Mouse (Mus musculus): ENCODE data around the gene Srgn. TPM values are rescaled to one million over a fixed set of nuclear protein-coding genes. Genes with fewer than 3 reads are reported as not detected.
"Not testable (repeated sequence)": the region's sequence is repeated elsewhere in the genome, so short reads cannot be mapped to it uniquely, and the experiment has no call there.

Gene Srgn
- total RNA-seq, 2 experiments from 2014 or later, result 492 to 646 TPM

DNA sequence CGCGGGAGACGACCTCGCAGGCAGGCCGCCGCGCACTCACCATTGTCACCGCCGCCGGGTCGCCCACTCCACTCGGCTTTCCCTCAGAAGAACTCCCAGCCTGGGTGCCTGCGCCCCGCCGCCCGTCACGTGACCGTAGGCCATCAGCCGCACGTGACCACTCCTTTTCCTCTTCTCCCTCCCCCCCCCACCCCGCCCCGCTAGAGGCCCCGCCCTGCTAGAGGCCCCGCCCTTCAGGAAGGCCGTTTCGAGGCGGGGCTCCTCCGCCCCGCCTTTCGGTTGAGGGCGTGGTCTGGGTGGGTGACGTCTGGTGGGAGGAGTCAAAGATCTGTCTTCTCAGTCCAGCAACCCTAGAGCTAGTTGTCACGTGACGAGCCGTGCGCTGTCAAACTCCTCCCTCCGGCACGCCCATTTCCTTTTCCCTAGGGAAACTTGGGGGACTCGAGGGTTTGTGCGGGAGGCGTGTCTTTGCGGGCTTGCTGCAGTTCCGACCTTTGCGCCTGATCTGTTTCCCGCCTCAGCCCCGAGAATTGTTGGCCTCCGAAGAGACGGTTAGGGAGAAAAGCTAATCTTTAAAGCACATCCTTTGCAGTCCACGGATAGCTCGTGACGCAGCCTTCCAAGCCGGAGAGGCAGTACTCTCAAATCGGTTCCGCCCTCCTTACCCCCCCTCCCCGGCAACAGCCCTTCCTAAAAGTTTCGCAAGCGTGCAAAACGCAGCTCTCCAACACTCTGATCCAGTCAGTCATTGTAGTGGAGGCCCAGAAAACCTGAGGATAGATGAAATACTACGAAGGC, 40.4 kb downstream of the Srgn start, which contains the start of gene Vps26a:
TSS of gene Vps26a (minus strand) at position 188 of the 798 bp plus-strand sequence.
- ATAC-seq (ENCODE audit: poor library complexity, severe bottlenecking), result peak; percentile 83

DNA sequence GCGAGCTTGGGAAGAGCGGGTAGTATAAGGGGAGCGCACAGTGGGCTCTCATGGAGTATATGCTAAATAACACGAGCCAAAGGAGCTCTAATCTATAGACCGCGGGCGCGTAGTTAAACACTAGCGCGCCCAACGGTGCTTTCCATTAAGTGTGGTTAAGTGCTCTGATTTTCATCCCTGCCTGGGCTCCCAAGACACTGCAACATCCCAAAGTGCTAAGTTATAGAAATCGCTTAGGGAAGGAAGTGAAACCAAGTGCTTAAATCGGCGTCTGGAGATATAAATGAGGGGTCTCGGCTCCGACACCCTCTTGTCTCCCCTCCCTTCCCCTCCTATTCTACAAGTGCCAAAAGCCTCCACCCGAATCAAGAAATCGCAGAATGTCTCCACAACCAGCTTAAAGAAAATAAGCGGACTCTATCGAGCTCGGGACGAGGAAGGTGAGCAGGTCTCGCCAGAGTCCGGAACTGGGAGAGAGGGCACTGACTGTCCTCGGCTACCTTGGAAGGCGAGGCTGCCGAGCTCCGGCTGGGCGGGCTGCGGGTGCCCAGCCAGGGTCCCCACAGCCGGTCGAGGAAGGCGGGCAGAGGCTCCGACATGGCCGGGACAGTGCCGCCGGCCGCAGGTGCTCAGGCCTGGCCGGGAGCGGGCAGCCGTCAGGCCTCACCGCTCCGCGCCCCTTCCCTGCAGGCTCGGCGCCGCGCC, 41.2 kb downstream of the Srgn start:
- ATAC-seq (ENCODE audit: poor library complexity, severe bottlenecking), result peak; percentile 10

DNA sequence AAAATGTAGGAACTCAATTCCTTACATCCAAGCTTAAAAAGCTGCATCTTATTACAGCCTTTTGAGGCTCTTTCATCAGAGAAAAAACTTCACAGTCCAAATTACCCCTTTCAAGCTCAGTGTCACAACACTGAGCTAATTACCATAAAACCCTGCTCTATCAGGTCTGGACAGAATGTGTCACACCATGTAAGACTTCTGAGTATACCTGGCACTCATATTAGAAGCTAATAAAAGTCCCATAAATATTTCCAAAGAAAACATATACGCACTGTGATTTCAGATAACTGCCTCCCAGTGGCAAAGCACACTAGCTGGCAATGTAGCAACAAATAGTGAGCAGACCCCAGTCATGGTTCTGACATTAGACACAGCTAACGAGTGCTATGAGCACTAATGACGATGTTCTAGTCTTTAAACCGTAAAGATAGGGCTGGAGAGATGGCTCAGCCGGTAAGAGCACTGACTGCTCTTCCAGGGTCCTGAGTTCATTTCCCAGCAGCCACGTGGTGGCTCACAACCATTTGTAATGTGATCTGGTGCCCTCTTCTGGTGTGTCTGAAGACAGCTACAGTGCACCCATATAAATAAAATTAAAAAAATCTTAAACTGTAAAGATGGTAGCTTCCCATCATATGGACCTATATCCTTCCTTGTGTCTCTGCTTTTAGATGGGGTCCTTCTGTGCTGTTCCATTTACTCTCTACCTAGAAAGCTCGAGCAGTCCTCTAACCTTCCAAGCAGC, 46.0 kb downstream of the Srgn start:
- ATAC-seq (ENCODE audit: poor library complexity, severe bottlenecking), result no peak

DNA sequence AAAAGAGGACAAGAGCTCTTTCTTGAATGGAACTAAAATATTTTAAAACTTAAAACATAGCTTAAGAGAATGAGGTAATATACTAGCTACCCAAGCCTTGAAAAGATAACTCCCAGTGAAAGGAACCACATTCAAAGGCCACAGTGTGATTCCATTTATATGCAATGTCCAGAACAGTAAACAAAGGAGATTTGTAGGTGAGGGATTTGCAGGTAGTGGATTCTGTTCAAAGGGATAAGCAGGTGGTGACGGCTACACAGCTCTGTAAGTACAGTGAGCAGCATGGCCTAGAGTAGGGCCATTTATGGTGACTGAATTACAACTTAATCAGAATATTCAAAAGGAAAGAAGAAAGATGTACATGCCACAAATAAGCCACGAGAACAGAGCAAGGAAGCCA, 50.3 kb downstream of the Srgn start:
- ATAC-seq (ENCODE audit: poor library complexity, severe bottlenecking), result no peak

DNA sequence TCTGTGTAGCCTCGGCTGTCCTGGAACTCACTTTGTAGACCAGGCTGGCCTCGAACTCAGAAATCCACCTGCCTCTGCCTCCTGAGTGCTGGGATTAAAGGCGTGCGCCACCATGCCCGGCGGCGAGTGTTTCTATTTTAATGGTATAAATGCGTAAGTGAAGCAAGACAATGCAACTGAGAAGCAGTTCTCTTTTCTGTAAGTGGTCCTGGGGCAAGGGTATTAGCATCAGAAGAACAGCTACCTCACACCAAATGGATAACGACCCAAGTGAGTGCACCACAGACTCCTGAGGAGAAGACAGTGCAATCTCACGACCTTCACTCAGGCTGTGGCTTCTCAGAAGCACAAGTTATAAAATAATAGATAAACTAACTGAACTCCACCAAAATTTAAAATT, 52.3 kb downstream of the Srgn start:
- ATAC-seq (ENCODE audit: poor library complexity, severe bottlenecking), result no peak

DNA sequence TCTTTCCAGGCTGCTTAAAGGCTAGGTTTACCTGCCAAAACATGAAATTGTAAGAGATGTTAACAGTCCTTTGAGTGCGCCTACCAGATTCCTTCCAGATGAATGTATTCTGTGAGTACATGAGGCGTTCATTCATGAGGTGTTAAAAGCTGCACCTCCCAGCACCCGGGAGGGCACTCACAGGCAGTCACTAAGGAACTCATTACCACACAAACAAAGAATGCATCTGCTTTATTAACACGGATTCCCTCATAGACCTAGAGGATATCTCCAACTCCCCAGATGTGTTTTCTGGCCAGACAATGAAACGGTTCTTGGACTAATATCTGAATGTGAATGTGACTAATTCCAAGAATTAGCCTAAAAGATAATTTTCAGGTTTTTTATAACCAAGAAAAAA, 56.1 kb downstream of the Srgn start:
- no peak for ATAC-seq (ENCODE audit: poor library complexity, severe bottlenecking)

DNA sequence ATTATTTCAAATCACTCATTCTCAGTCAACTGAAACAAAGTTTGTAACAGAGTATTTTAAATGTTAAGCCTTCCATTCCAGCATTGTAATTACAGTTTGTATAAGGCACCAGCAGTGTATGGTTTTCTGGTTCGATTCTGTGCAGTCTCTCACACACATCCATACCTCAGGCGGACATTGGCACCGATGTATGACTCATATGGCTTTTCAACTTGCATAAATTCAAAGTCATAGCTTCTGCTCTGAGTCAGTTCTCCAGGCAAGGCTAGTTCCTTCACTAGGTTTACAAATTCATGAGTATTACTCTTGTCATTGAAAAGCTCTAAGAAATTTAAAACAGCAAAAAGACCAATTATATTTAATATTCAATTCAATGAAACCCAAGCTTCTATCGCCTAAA, 57.5 kb downstream of the Srgn start:
- ATAC-seq (ENCODE audit: poor library complexity, severe bottlenecking), result no peak

DNA sequence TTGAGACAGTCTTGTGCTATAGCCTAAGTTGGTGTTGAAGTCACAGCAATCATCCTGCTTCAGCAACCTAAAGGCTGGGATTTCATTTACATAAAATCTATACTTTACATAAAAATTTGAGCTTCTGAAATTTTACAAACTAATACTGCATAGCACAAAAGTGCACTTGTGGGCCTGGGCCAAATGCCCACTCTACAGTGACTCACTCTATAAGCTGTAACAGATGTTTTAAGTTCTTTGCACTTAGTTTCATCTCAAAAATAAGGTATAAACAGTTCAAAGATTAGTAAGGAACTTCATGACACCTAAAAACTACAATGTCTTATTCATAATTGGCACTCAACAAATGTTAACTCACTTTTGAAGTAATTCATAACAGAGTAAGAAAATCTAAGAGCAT, 65.9 kb downstream of the Srgn start:
- no peak for ATAC-seq (ENCODE audit: poor library complexity, severe bottlenecking)

DNA sequence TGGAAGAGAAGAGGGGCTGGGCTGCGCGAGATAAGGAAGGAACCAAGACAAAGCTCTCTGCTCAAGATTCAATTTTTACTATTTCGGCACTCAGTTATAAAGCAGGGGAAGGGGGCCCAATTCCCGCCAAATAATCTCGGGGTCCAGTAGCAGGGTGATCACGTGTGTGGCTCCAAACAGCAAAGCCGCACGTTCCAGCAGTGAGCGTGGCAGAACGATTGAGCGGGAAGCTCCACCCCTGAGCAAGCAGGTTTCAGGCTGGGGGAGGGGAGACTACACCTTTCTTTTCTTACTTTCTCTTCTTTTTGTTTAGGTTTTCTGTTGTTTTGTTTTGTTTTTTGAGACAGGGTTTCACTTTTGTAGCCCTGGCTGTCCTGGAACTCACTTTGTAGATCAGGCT, 75.2 kb downstream of the Srgn start:
- ATAC-seq (ENCODE audit: poor library complexity, severe bottlenecking), result not testable (repeated sequence)

DNA sequence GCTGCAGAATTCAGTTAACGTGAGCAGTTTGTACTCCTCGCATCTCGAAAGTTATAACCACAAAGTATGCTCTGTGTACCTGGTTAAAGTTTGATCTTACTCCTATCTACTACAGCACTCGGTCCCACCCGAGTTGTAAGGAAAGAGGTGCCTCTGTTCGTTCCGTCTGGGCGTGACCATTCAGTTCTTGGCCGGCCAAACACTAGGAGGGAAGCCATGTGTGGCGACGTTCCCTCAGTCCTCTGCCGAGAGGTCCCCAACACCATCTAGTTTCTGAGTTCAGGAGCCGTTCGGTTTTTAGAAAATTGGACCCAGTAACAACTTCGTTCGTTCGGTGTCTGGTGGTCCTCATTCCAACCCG, 77.0 kb downstream of the Srgn start:
- ATAC-seq (ENCODE audit: poor library complexity, severe bottlenecking), result no peak

DNA sequence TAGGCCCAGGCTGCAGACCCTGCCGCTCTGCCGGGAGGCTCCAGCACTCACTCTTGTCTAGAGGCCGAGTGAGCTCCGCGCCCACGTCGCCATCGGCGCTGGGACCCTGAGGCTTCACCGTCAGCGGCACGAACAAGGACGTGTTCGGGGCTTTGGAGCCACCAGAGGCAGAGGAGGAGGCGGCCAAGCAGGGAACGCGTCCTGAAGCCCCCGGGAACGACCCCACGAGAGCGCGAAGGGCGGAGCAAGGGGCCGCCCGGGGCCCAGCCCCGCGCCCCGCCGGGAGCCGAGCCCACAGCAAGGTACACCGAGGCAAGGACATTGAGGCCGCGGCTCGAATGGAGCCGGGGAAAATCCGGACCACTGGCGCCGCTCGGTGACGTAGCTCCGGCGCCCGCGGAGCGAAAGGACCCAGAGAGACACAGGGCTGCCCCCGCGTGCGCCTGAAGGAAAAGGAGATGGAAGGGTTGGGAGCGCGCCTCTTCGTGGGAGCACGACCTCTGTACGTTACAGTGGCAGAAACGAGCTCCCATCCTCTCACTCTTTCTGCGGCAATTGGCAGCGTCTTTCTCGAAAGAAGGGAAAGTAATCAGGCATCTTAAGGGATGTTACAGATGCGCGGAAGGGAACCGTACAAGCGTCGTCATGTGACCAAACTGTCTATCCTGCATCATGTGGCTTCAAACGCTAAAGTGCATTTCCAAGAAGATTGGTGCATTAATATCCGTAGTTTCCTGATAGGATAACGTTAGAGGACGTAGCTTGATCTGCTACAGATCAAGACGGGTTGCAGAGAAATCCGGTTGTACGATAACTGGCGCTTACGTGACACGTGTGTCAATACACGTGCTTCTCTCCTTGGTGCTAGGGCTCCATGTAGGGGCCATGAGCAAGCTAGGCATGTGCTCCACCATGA, 77.6 kb downstream of the Srgn start, which contains the start of the genes 4930507D05Rik and Supv3l1:
TSS of gene 4930507D05Rik (plus strand) at position 126 of the 916 bp plus-strand sequence.
TSS of gene Supv3l1 (minus strand) at position 375 of the 916 bp plus-strand sequence.
- peak; percentile 95 for ATAC-seq (ENCODE audit: poor library complexity, severe bottlenecking)

Other genes with a start within 250 kb of the Srgn start
- 17.9 and 18.8 TPM in 2 replicates for gene Hk1, start 147.5 kb downstream of the Srgn start, total RNA-seq (2015)
- 39.7 and 49.7 TPM in 2 replicates for gene Hk1, start 147.5 kb downstream of the Srgn start, total RNA-seq (2017)
- not detected in 2 replicates for gene Hkdc1, start 105.0 kb downstream of the Srgn start, total RNA-seq (2015)
- gene Hkdc1, start 105.0 kb downstream of the Srgn start, total RNA-seq (2017), result not detected in 2 replicates
- gene 4930507D05Rik, start 78.0 kb downstream of the Srgn start, total RNA-seq (2015), result not detected in 2 replicates
- 0.69 TPM in 1 of 2 replicates, not detected in the other for gene 4930507D05Rik, start 78.0 kb downstream of the Srgn start, total RNA-seq (2017)
- gene Supv3l1, start 77.7 kb downstream of the Srgn start, total RNA-seq (2015), result 14.9 and 20.5 TPM in 2 replicates
- 19.5 and 20.7 TPM in 2 replicates for gene Supv3l1, start 77.7 kb downstream of the Srgn start, total RNA-seq (2017)
- gene Vps26a, start 40.6 kb downstream of the Srgn start, total RNA-seq (2015), result 101 and 124 TPM in 2 replicates
- gene Vps26a, start 40.6 kb downstream of the Srgn start, total RNA-seq (2017), result 124 and 146 TPM in 2 replicates
- gene Kif1bp, start 51.0 kb upstream of the Srgn start, total RNA-seq (2015), result 23.3 and 23.6 TPM in 2 replicates
- gene Kif1bp, start 51.0 kb upstream of the Srgn start, total RNA-seq (2017), result 18.1 and 19.9 TPM in 2 replicates
- gene Ddx21, start 74.8 kb upstream of the Srgn start, total RNA-seq (2015), result 36.2 and 38.4 TPM in 2 replicates
- 59.8 and 61.7 TPM in 2 replicates for gene Ddx21, start 74.8 kb upstream of the Srgn start, total RNA-seq (2017)
- gene Ddx50, start 123.8 kb upstream of the Srgn start, total RNA-seq (2015), result 62.9 and 70.3 TPM in 2 replicates
- gene Ddx50, start 123.8 kb upstream of the Srgn start, total RNA-seq (2017), result 54.4 and 58.3 TPM in 2 replicates
- 0.69 TPM in 1 of 2 replicates, not detected in the other for gene Stox1, start 198.7 kb upstream of the Srgn start, total RNA-seq (2015)
- gene Stox1, start 198.7 kb upstream of the Srgn start, total RNA-seq (2017), result not detected in 2 replicates